Mouse (Mus musculus): ENCODE results near the gene Gpat3.

DNA sequence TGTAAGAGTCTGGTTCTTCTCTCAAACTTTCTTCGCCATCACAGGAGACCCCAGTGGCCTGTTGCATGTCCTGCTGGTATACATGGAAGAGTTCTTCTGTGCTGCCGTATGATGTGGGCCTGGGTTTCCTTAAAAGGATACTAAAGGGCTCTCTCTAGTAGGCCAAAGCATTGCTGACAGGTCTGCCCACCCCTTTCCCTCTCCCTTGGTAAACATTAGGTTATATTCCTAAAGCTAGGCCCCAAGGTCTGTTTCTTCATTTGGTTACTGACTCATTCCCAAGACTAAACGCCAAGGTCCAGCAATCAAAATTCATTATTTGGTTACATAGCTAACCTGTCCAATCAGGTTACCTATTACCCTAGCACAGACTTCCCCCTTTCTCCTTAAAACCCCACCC, 12.8 kb upstream of the Gpat3 start:
- TF ChIP-seq POLR2A (IDR thresholded peaks at IDR 0.05; ENCODE audit: borderline replicate concordance, low read depth, low read length) (no peak), CTCF (IDR thresholded peaks at IDR 0.05; ENCODE audit: low read depth, low read length) (no peak)
